21 mouse cellular contexts compared by ENCODE assay signal in the genomic region with DNA sequence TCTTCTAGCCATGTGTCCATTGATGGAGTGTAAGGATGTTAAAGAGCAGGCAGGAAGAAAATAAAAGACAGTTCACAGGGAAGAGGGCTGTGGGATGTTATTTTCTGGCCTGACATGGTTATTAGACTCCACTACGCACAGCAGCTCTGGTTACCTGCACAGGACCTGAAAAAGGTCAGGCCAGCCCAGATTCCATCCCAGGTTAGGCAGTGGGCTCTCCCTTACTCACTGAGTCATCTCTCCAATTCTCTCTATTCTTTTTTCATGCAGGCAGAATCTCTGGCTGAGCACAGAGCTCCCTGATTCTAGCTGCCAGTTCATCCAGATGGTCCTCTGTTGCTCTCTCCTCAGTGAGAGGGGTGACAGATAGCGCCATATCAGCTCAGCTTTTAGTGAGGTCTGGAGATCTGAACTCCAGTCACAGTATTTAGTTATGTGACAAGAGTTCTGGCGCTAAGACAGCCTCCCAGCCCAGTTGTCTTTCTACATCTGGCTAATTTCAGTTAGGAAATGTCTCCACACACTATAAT. TPM values are rescaled to one million over a fixed set of nuclear protein-coding genes. Genes with fewer than 3 reads are reported as not detected.
DNase-seq lines count a peak whose midpoint lies in the region; ATAC-seq and TF ChIP-seq lines count a peak whose summit lies in the region.
"Had no signal": no experiment of that assay in that cellular context is flagged by ENCODE, and none has a peak within 500 bp of the region (broad histone marks: within the 10 kb centered on the region; RNA-seq: fewer than 3 reads in every experiment).

No protein-coding gene starts in this region.

- no peak overlapping the region for H3K4me2 ChIP-seq in forebrain, embryonic 13.5 days
- no peak overlapping the region for H3K4me2 ChIP-seq in forebrain, embryonic 15.5 days (replicated peaks)
- no peak overlapping the region for H3K4me2 ChIP-seq in forebrain, postnatal 0 days (ENCODE audit: low read depth)
- H3K4me2 ChIP-seq: heart, embryonic 13.5 days; hindbrain, embryonic 14.5 days had no signal

- no peak for TF ChIP-seq CTCF in forebrain, postnatal 0 days (IDR thresholded peaks at IDR 0.05; ENCODE audit: low read depth)
- no peak for TF ChIP-seq CTCF in layer of hippocampus, adult 2 months (conservative IDR thresholded peaks at IDR 0.05)

- H3K27me3 ChIP-seq in forebrain, embryonic 13.5 days = no peaks in the 10 kb centered on the region
- H3K27me3 ChIP-seq in forebrain, embryonic 15.5 days = no peaks in the 10 kb centered on the region
- H3K27me3 ChIP-seq in forebrain, postnatal 0 days (ENCODE audit: insufficient read depth, low read length) = no peaks in the 10 kb centered on the region
- no peaks in the 10 kb centered on the region for H3K27me3 ChIP-seq in forebrain, embryonic 10.5 days (ENCODE audit: poor library complexity, severe bottlenecking)
- H3K27me3 ChIP-seq: heart, embryonic 13.5 days had no signal

- ATAC-seq in forebrain, embryonic 13.5 days = peak; percentile 55; the same call in 1 of the 2 replicates
- no peak; the same call in 1 of the 2 replicates for ATAC-seq in forebrain, embryonic 15.5 days (replicated peaks)
- peak; percentile 86 for ATAC-seq in forebrain, postnatal 0 days
- ATAC-seq: activated CD4-positive, CD25-positive, alpha-beta regulatory T cell, adult 4 months; hindbrain, postnatal 0 days; inflammation-experienced regulatory T-cells, adult 6 months; intestine, embryonic 16.5 days had no signal

- WGBS in forebrain, embryonic 13.5 days = 86% methylated on average over 3 of the region's 3 CpGs
- WGBS in forebrain, embryonic 15.5 days = 81% methylated on average over 3 of the region's 3 CpGs
- 72% methylated on average over 3 of the region's 3 CpGs for WGBS in forebrain, postnatal 0 days
- WGBS in forebrain, embryonic 10.5 days = 85% methylated on average over 3 of the region's 3 CpGs

- H3K27ac ChIP-seq in forebrain, embryonic 13.5 days = no peak overlapping the region
- no peak overlapping the region for H3K27ac ChIP-seq in forebrain, embryonic 15.5 days (replicated peaks)
- no peak overlapping the region for H3K27ac ChIP-seq in forebrain, postnatal 0 days (ENCODE audit: low read depth, low read length)
- no peak overlapping the region for H3K27ac ChIP-seq in forebrain, embryonic 10.5 days
- H3K27ac ChIP-seq in layer of hippocampus, adult 2 months = no peak overlapping the region
- H3K27ac ChIP-seq: heart, embryonic 13.5 days; hindbrain, embryonic 14.5 days; hindbrain, postnatal 0 days had no signal

- no peak overlapping the region for H3K9ac ChIP-seq in forebrain, embryonic 13.5 days
- no peak overlapping the region for H3K9ac ChIP-seq in forebrain, embryonic 15.5 days (replicated peaks)
- H3K9ac ChIP-seq in forebrain, postnatal 0 days = no peak overlapping the region
- H3K9ac ChIP-seq: heart, embryonic 13.5 days; hindbrain, embryonic 14.5 days had no signal

- peak; percentile 41 for DNase-seq in forebrain, postnatal 0 days
- no peak for DNase-seq in forebrain, embryonic 10.5 days (ENCODE audit: extremely low spot score, low spot score)
- peak; percentile 18 to 20 for DNase-seq in layer of hippocampus, adult 2 months (ENCODE audit: low spot score in 2 of 2)
- no peak for DNase-seq in layer of hippocampus, adult 8-10 months (ENCODE audit: low spot score in 2 of 2)
- peak; percentile 13 for DNase-seq in brain, adult 2 months (ENCODE audit: low read depth, low spot score)
- DNase-seq: adrenal gland, adult 8-10 months; adrenal gland, postnatal 25 days; cerebellum, adult 18-20 months; cerebellum, adult 9-10 months; gastrocnemius, postnatal 25 days; heart, postnatal 14 days; heart, postnatal 4 days had no signal

- no peaks in the 10 kb centered on the region for H3K36me3 ChIP-seq in forebrain, embryonic 13.5 days (ENCODE audit: poor library complexity, severe bottlenecking)
- no peaks in the 10 kb centered on the region for H3K36me3 ChIP-seq in forebrain, embryonic 15.5 days
- no peaks in the 10 kb centered on the region for H3K36me3 ChIP-seq in forebrain, postnatal 0 days (ENCODE audit: insufficient read depth)
- H3K36me3 ChIP-seq in forebrain, embryonic 10.5 days (replicated peaks) = no peaks in the 10 kb centered on the region
- H3K36me3 ChIP-seq: heart, embryonic 13.5 days had no signal

- no peaks in the 10 kb centered on the region for H3K4me1 ChIP-seq in forebrain, embryonic 13.5 days
- no peaks in the 10 kb centered on the region for H3K4me1 ChIP-seq in forebrain, embryonic 15.5 days
- no peaks in the 10 kb centered on the region for H3K4me1 ChIP-seq in forebrain, postnatal 0 days (ENCODE audit: insufficient read depth)
- no peaks in the 10 kb centered on the region for H3K4me1 ChIP-seq in forebrain, embryonic 10.5 days
- H3K4me1 ChIP-seq: heart, embryonic 13.5 days had no signal

- no peak overlapping the region for H3K4me3 ChIP-seq in forebrain, embryonic 13.5 days
- no peak overlapping the region for H3K4me3 ChIP-seq in forebrain, embryonic 15.5 days
- no peak overlapping the region for H3K4me3 ChIP-seq in forebrain, postnatal 0 days (ENCODE audit: low read depth, low read length)
- no peak overlapping the region for H3K4me3 ChIP-seq in forebrain, embryonic 10.5 days
- no peak overlapping the region for H3K4me3 ChIP-seq in layer of hippocampus, adult 2 months
- H3K4me3 ChIP-seq: heart, embryonic 13.5 days had no signal

- H3K9me3 ChIP-seq in forebrain, embryonic 13.5 days (replicated peaks) = no peaks in the 10 kb centered on the region
- H3K9me3 ChIP-seq in forebrain, embryonic 15.5 days = no peaks in the 10 kb centered on the region
- no peaks in the 10 kb centered on the region for H3K9me3 ChIP-seq in forebrain, postnatal 0 days (ENCODE audit: low read length)
- no peaks in the 10 kb centered on the region for H3K9me3 ChIP-seq in forebrain, embryonic 10.5 days
- H3K9me3 ChIP-seq: heart, embryonic 13.5 days had no signal

RNA-seq across cellular contexts. Expression of a gene that starts 31.6 kb away (rescaled TPM):
- 13.6 TPM in 2 replicates for polyA plus RNA-seq in forebrain, embryonic 13.5 days (2015; fragmentation: Nextera tagmentation; extraction: Ambion mirVana)
- polyA plus RNA-seq in forebrain, embryonic 15.5 days (2015; fragmentation: Nextera tagmentation; extraction: Ambion mirVana) = 12.5 and 15.5 TPM in 2 replicates
- 6.8 and 11.5 TPM in 2 replicates for total RNA-seq in forebrain, postnatal 0 days (2014; rRNA removed)
- polyA plus RNA-seq in forebrain, postnatal 0 days (2015; fragmentation: Nextera tagmentation; extraction: Ambion mirVana) = 8.3 and 12.0 TPM in 2 replicates
- polyA plus RNA-seq in forebrain, embryonic 10.5 days (2016; fragmentation: Nextera tagmentation; extraction: Ambion mirVana) = 2.9 and 3.8 TPM in 2 replicates
- 1 to 10 TPM; 4.6 to 6.3 TPM for total RNA-seq in layer of hippocampus, adult 2 months (2021)
- total RNA-seq in layer of hippocampus, adult 8-10 months (2022) = 1 to 10 TPM; 5.1 to 6.1 (median 5.5) TPM
- total RNA-seq: ES-E14 had no signal
- polyA plus RNA-seq: activated CD4-positive, CD25-positive, alpha-beta regulatory T cell, adult 4 months; heart, embryonic 13.5 days had no signal

Comparison
In these comparisons a context has a peak if more than half of its experiments do, and no peak if none do; other contexts are left out.
1. DNase-seq: peak in forebrain, postnatal 0 days (single experiment), layer of hippocampus, adult 2 months (2 of 2) and brain, adult 2 months (single experiment); none in forebrain, embryonic 10.5 days (single experiment) and layer of hippocampus, adult 8-10 months (0 of 2).